Mouse (Mus musculus) large intestine, adult 2 months (tissue): ENCODE data around the gene Slc9b1. TPM values are rescaled to one million over a fixed set of nuclear protein-coding genes. Genes with fewer than 3 reads are reported as not detected.

ENCODE experiments used
- DNase-seq: peaks from one replicate; pipeline ENCODE4 v3.0.0-alpha.2; 2012; ENCODE audit warnings: low read depth, low spot score
- WGBS: fragments of 180-500 bp; shearing (Covaris S2); methylation state at CpG from one replicate; pipeline ENCODE4 v1.1.7; 2018; 5-methylcytosine and 5-hydroxymethylcytosine counted together
- polyA plus RNA-seq: library from polyadenylated mRNA; depleted of rRNA; stranded (reverse); fragments of >200 nt; gene quantifications from 2 replicates; pipeline ENCODE4 v1.2.3, GENCODE M21; 2012

The Slc9b1 gene
- polyA plus RNA-seq, 1 experiment, result 0.10 TPM

GRCm38 (mm10) chr3:135375836-135376235 is 28.0 kb downstream of the Slc9b1 start:
- DNase-seq, result no peak
- WGBS, result 75% methylated on average over 3 of the region's 3 CpGs

- 75% methylated on average over 10 of the region's 10 CpGs for WGBS
- no peak for DNase-seq
These were observed 29.6 kb downstream of the Slc9b1 start for GRCm38 (mm10) chr3:135377445-135377844.

- DNase-seq, result no peak
- WGBS, result 97% methylated on average over 4 of the region's 4 CpGs
These were observed 32.0 kb downstream of the Slc9b1 start for GRCm38 (mm10) chr3:135379868-135380267.

DNA sequence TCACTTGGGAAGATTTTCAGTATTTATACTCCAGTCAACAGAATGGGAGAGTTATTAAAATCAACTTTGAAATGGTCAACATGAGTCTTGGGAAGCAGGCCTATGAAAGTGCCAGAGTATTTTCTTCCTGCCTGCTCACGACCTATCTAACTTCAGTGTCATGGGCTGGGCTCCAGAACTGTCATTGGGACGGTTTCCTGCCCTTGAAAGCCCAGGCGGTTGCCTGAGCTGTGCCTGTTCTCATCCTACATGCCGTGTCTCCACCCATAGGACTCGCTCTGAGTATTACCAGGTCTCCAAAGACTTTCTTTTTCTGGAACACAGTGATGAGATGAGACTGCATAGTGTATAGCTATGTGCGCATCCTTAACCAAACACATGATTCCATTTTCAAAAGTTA is 45.4 kb downstream of the Slc9b1 start:
- WGBS, result 65% methylated on average over 6 of the region's 6 CpGs
- DNase-seq, result no peak

GRCm38 (mm10) chr3:135395085-135395484 is 47.3 kb downstream of the Slc9b1 start:
- 33% methylated on average over 5 of the region's 5 CpGs for WGBS
- no peak for DNase-seq

- DNase-seq, result no peak
- WGBS, result 34% methylated on average over 6 of the region's 6 CpGs
These were observed 48.3 kb downstream of the Slc9b1 start for GRCm38 (mm10) chr3:135396081-135396480.

- DNase-seq, result no peak
These were observed 49.3 kb downstream of the Slc9b1 start for GRCm38 (mm10) chr3:135397112-135397511.

DNA sequence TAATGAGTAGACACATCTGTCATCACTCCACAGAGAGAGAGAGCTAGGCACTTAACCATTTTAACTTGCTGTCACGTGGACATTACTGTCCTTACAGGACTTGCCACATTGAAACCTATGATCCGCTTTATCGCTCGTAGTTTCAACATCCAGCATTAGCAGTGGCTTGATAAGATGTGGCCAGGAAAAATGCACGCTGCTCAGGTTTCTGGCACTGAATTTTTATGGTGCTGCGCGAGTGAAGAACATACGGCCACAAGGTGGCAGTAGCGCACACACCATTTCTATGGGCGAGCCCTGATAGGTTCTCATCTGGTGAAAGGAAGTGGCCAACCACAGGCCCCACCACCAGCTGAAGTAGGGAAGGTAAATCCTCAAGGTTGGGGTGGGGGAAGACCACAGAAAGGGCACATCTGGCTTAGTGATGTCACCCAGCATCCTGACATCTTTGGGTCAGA is 54.4 kb downstream of the Slc9b1 start:
- no peak for DNase-seq

GRCm38 (mm10) chr3:135403211-135403610 is 55.4 kb downstream of the Slc9b1 start:
- whole genome bisulfite sequencing, result 64% methylated on average over 9 of the region's 9 CpGs
- DNase-seq, result no peak

More for the DNA sequence above, 54.4 kb downstream of the Slc9b1 start:
- 3% methylated on average over 10 of the region's 10 CpGs for whole genome bisulfite sequencing

- no peak for DNase-seq
- WGBS, result 64% methylated on average over 5 of the region's 5 CpGs
These were observed 56.0 kb downstream of the Slc9b1 start for GRCm38 (mm10) chr3:135403856-135404255.

DNA sequence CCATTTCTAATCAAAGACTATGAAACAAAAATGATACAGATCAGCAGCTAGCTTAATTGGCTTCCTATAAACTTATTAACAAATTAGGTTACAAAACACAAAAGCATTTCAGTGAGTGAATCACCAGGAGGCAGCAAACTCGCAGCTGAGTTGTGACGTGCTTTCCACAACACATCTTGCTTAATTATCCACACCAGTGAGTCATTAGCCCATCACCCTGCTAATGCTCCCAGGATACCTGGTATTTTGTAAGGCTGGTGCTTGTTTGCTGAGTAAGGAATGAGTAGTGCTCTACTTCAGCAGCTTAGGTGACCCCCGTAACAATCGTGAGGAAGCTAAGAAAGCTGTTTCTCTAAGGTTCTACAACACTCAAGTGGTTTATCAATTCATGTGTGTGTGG is 56.8 kb downstream of the Slc9b1 start:
- DNase-seq, result no peak
- WGBS, result 80% methylated on average over 4 of the region's 4 CpGs

DNA sequence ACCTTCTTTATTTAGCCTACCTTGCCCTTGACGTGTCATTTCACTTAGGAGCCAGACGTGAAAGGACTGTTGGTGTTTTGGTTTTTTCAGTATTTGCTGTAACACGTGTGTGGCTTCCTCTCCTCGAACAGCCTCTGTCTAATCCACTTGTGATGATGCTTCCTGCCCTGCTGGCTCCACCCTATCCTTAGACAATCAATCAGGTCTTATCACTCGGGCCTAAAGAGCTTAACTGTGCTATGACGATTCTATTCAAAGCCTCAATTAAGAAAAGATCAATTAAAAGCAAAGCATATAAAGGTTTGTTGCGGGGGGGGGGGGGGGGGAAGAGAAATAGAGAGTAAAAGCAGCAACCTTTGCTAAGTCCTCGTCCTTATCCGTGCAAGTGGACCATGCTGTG is 59.5 kb downstream of the Slc9b1 start:
- no peak for DNase-seq
- WGBS, result 77% methylated on average over 9 of the region's 9 CpGs

DNA sequence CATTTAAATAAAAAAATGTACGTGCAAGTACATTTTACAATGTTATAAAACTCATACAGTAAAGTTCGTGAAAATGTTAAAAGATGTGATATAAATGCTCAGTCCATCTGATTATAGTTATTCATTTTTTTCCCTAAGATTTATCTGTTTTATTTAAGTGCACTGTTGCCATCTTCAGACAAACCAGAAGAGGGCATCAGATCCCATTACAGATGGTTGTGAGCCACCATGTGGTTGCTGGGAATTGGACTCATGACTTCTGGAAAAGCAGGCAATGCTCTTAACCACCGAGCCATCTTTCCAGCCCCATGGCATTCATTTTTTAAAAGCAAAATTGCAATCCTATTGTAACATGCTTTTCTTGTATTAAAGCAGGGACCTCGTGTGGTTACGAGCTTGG is 61.4 kb downstream of the Slc9b1 start:
- WGBS, result 91% methylated on average over 5 of the region's 5 CpGs
- DNase-seq, result no peak

DNA sequence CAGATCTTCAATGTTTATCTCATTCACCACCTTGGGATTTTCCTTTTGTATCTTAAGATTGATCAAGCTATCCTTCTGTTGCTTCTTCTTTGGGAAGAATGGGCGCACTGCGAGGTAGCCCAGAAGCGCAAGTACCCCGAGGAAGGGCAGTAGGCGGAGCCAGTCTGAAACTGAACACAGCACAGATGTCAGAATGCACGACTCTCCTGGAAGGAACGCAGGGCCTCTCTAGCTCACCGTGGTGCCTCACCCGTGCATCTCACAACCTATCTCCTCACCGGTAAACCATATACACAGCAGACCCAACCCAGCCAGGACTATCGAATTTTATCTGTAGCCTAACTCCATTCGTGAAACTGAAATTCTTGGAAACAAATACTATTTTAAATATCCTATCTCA is 63.2 kb downstream of the Slc9b1 start:
- 94% methylated on average over 12 of the region's 12 CpGs for WGBS

GRCm38 (mm10) chr3:135411824-135412223 is 64.0 kb downstream of the Slc9b1 start:
- WGBS, result 92% methylated on average over 9 of the region's 9 CpGs
- DNase-seq, result no peak

More for the DNA sequence above, 63.2 kb downstream of the Slc9b1 start:
- DNase-seq, result no peak

- 37% methylated on average over 3 of the region's 3 CpGs for WGBS
These were observed 69.4 kb downstream of the Slc9b1 start for GRCm38 (mm10) chr3:135417245-135417644.

GRCm38 (mm10) chr3:135417799-135418198 is 70.0 kb downstream of the Slc9b1 start:
- WGBS, result 69% methylated on average over 3 of the region's 3 CpGs
- no peak for DNase-seq

More at GRCm38 (mm10) chr3:135417245-135417644, 69.4 kb downstream of the Slc9b1 start:
- no peak for DNase-seq

- DNase-seq, result no peak
- 88% methylated on average over 9 of the region's 9 CpGs for WGBS
These were observed 72.9 kb downstream of the Slc9b1 start for GRCm38 (mm10) chr3:135420542-135421309.

GRCm38 (mm10) chr3:135421310-135421594 is 73.4 kb downstream of the Slc9b1 start:
- no peak for DNase-seq

- no peak for DNase-seq
- 5% methylated on average over 8 of the region's 8 CpGs for WGBS
These were observed 74.5 kb downstream of the Slc9b1 start for GRCm38 (mm10) chr3:135422232-135422855.

GRCm38 (mm10) chr3:135422856-135423607 is 75.2 kb downstream of the Slc9b1 start:
- WGBS, result under 1% methylated on average over 103 of the region's 103 CpGs
- DNase-seq, result no peak
